Mouse (Mus musculus) liver, embryonic 14.5 days (tissue): ENCODE data around the gene Majin. TPM values are rescaled to one million over a fixed set of nuclear protein-coding genes. Genes with fewer than 3 reads are reported as not detected.

ENCODE experiments used
- ATAC-seq: fragments of 200-750 bp; cut with Nextera tagmentation; 2 replicates; pipeline ENCODE4 v1.8.0; 2017; ENCODE audit warnings: moderate number of reproducible peaks, mild to moderate bottlenecking, moderate library complexity; ENCODE audit not compliant: insufficient read depth
- DNase-seq, 3 experiments: peaks; one replicate each; pipeline ENCODE4 v3.0.0-alpha.2; 2012 to 2013; ENCODE audit warnings: low read depth in 3 of 3, low spot score in 3 of 3
- H3K27ac ChIP-seq: fragments of 300-500 bp; sonication (generic); 2 replicates; pipeline ENCODE4 v1.5.1; 2014; ENCODE audit warnings: moderate library complexity, mild to moderate bottlenecking, control low read depth, inconsistent platforms
- H3K27me3 ChIP-seq: fragments of 300-500 bp; sonication (generic); 2 replicates; pipeline ENCODE4 v1.6.1; 2014; ENCODE audit warnings: mild to moderate bottlenecking, low read length, moderate library complexity; ENCODE audit not compliant: control insufficient read depth, insufficient read depth
- H3K36me3 ChIP-seq: fragments of 300-500 bp; sonication (generic); replicated peaks from 2 replicates; pipeline ENCODE4 v1.6.1; 2014; ENCODE audit warnings: low read depth; ENCODE audit not compliant: control insufficient read depth, insufficient read depth
- H3K4me1 ChIP-seq, 2 experiments: fragments of 200-500 bp in 1 of 2; fragments of 300-500 bp in 1 of 2; sonication (generic) in 1 of 2; replicated peaks; 2 replicates each; pipeline ENCODE4 v1.6.1; 2012 to 2014; ENCODE audit warnings: antibody characterized with exemption in 1 of 2, inconsistent platforms in 1 of 2, low read length in 1 of 2; ENCODE audit not compliant: control insufficient read depth in 2 of 2, insufficient read depth in 2 of 2
- H3K4me2 ChIP-seq: fragments of 300-500 bp; sonication (generic); 2 replicates; pipeline ENCODE4 v1.6.1; 2014; ENCODE audit warnings: low read depth, mild to moderate bottlenecking, control low read depth, moderate library complexity
- H3K4me3 ChIP-seq, 2 experiments: fragments of 200-500 bp in 1 of 2; fragments of 300-500 bp in 1 of 2; sonication (generic) in 1 of 2; 2 replicates each; pipeline ENCODE4 v1.5.1; 2012 to 2014; ENCODE audit warnings: low read depth in 2 of 2, low read length in 2 of 2, mild to moderate bottlenecking in 2 of 2, control low read depth in 1 of 2, inconsistent platforms in 1 of 2, moderate library complexity in 1 of 2; ENCODE audit not compliant: insufficient read depth in 1 of 2
- H3K9ac ChIP-seq: fragments of 300-500 bp; sonication (generic); replicated peaks from 2 replicates; pipeline ENCODE4 v1.6.1; 2014; ENCODE audit warnings: mild to moderate bottlenecking, control low read depth, moderate library complexity
- H3K9me3 ChIP-seq: fragments of 300-500 bp; sonication (generic); 2 replicates; pipeline ENCODE4 v1.6.1; 2016; ENCODE audit warnings: low read length, mixed read lengths; ENCODE audit not compliant: control insufficient read depth
- CTCF ChIP-seq: IDR thresholded peaks from 2 replicates; pipeline ENCODE4 v1.5.1; 2016; ENCODE audit warnings: antibody characterized with exemption, low read depth, control low read depth
- EP300 ChIP-seq: IDR thresholded peaks from 2 replicates; pipeline ENCODE4 v1.6.1; 2016; ENCODE audit warnings: antibody characterized with exemption, low read depth
- WGBS: fragments of 180-500 bp; shearing (Covaris S2); extraction: QIAGEN DNeasy Blood & Tissue Kit; methylation state at CpG from one replicate; pipeline ENCODE4 v1.1.7; 2014; ENCODE audit not compliant: insufficient replicate concordance; 5-methylcytosine and 5-hydroxymethylcytosine counted together
- polyA plus RNA-seq, 2 experiments: library from polyadenylated mRNA; depleted of rRNA in 1 of 2; stranded (reverse) in 1 of 2; unstranded in 1 of 2; fragments of >200 nt; fragmentation: Nextera tagmentation in 1 of 2; extraction: Ambion mirVana in 1 of 2; gene quantifications; 2 replicates each; pipeline versions ENCODE4 v1.2.1 to v1.2.3; 2012 to 2014

The Majin gene
- polyA plus RNA-seq, 2 experiments = not detected

DNA sequence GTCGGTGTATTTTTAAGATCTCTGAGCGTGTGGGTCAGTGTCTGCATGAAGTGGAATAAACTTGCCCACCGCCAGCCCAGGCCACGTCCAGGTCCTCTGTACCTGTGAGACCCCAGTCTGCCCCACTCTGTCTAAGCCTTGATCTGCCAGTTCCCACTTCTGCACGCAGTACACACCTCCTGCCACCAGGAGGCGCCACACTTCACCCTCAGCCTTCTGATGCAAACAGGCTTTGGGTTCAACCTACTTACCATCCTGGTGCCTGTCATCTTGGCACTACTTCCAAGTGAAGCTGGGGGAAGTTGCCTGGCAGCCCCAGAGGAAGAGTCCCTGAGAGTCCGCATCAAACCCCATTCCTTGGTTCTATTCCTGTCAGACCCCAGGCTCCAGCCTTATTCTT, 78.0 kb downstream of the Majin start:
- 48% methylated on average over 7 of the region's 7 CpGs for WGBS
- Histone ChIP-seq H3K9ac (no peak overlapping the region), H3K27ac (no peak overlapping the region), H3K27me3 (no peaks in the 10 kb centered on the region), H3K36me3 (peaks cover 3% of the 10 kb centered on the region), H3K9me3 (no peaks in the 10 kb centered on the region), H3K4me1 (peaks cover 0 to 4% of the 10 kb centered on the region in 2 experiments; a peak in 1 of 4 replicates), H3K4me3 (no peak overlapping the region), H3K4me2 (no peak overlapping the region)
- ATAC-seq (no peak; the same call in 1 of the 2 replicates), DNase-seq (no peak)
- TF ChIP-seq EP300 = no peak
- peak; percentile 99 for TF ChIP-seq CTCF

DNA sequence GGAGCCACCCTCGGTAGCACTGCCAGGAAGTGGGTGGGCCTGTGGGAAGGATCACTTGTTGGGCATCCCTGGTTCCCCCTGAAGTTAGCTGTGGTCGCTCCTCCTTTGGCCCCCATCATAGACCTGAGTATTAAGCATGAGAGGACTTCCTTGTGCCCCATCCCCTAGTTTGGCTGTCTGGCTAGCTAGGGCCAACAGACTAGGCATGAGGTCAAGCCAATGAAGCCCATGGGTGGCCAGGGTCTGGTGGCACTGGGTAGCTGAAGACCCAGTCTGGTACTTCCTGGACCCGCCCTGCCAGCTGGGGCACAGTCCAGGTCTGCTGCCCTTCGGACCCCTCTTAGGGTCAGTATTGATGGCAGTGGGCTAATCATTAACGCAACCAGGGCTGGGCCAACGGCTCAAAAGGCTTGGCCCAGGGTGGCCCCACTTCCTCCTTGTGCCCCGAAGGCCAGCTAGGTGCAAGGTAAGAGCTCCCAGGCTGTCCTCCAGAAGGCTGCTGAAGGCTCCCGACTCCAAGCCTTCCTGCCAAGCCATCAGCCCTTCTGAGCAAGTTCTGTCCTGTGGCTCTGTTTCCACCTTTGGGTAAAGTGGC, 78.7 kb downstream of the Majin start:
- ATAC-seq = peak; percentile 63
- TF ChIP-seq CTCF = no peak
- TF ChIP-seq EP300 = no peak
- H3K4me1 ChIP-seq = peaks cover 0 to 4% of the 10 kb centered on the region in 2 experiments; a peak in 1 of 4 replicates
- WGBS = 62% methylated on average over 8 of the region's 8 CpGs
- no peak for DNase-seq
- H3K9ac ChIP-seq = no peak overlapping the region
- H3K9me3 ChIP-seq = no peaks in the 10 kb centered on the region
- H3K36me3 ChIP-seq = peaks cover 3% of the 10 kb centered on the region
- peak overlapping the region; percentile 50 to 57 for H3K4me3 ChIP-seq
- no peaks in the 10 kb centered on the region for H3K27me3 ChIP-seq
- no peak overlapping the region; the same call in 1 of the 2 replicates for H3K4me2 ChIP-seq
- no peak overlapping the region for H3K27ac ChIP-seq

GRCm38 (mm10) chr19:6264200-6264599, 80.0 kb downstream of the Majin start:
- no peak for ATAC-seq
- Histone ChIP-seq H3K27me3 (no peaks in the 10 kb centered on the region), H3K4me2 (peak overlapping the region; percentile 39), H3K4me3 (peak overlapping the region; percentile 50 to 57), H3K4me1 (peaks cover 0 to 4% of the 10 kb centered on the region in 2 experiments; a peak in 1 of 4 replicates), H3K27ac (no peak overlapping the region), H3K36me3 (peaks cover 3% of the 10 kb centered on the region), H3K9me3 (no peaks in the 10 kb centered on the region), H3K9ac (no peak overlapping the region)
- TF ChIP-seq CTCF (no peak), EP300 (no peak)
- DNase-seq = no peak
- 52% methylated on average over 9 of the region's 9 CpGs for WGBS

DNA sequence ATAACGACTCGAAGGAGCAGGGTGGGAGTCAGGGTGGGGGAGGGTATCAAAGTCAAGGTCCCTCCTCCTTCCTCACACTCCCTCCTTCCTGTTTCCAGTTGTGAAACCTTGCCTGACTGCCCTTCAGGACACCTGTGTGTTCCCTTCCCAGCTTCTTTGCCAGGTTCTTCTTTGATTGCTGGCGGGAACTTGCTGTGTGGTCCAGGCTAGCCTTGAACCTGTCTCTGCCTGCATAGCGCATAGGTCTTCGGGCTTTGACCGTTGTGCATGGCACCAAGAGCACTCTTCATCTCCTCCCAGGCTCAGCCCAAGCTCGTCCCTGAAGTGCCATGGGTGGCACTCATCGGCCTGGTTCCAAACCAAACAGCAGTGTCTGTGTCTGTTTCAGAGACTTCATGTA, 80.8 kb downstream of the Majin start:
- no peak for TF ChIP-seq EP300
- no peak for TF ChIP-seq CTCF
- Histone ChIP-seq H3K9me3 (no peaks in the 10 kb centered on the region), H3K36me3 (peaks cover 3% of the 10 kb centered on the region), H3K4me3 (peak overlapping the region in 1 of 2 experiments; percentile 50; a peak in 2 of 4 replicates), H3K4me2 (peak overlapping the region; percentile 39), H3K9ac (no peak overlapping the region), H3K4me1 (peaks cover 0 to 4% of the 10 kb centered on the region in 2 experiments; a peak in 1 of 4 replicates), H3K27ac (no peak overlapping the region), H3K27me3 (no peaks in the 10 kb centered on the region)
- WGBS = 58% methylated on average over 8 of the region's 8 CpGs
- DNase-seq = no peak
- ATAC-seq = no peak

GRCm38 (mm10) chr19:6265727-6266182, 81.6 kb downstream of the Majin start:
- H3K36me3 ChIP-seq = no peaks in the 10 kb centered on the region; the same call in 1 of the 2 replicates
- WGBS = 46% methylated on average over 6 of the region's 6 CpGs
- no peak for TF ChIP-seq EP300
- peak; percentile 51 for TF ChIP-seq CTCF
- H3K27me3 ChIP-seq = no peaks in the 10 kb centered on the region
- H3K4me2 ChIP-seq = no peak overlapping the region
- peaks cover 0 to 4% of the 10 kb centered on the region in 2 experiments; a peak in 1 of 4 replicates for H3K4me1 ChIP-seq
- H3K4me3 ChIP-seq = no peak overlapping the region
- DNase-seq = no peak
- no peak overlapping the region for H3K27ac ChIP-seq
- no peaks in the 10 kb centered on the region for H3K9me3 ChIP-seq
- no peak for ATAC-seq
- H3K9ac ChIP-seq = no peak overlapping the region
